9 mouse cellular contexts compared by ENCODE assay signal in genomic region chr11:106302634-106303033, GRCm38 (mm10). TPM values are rescaled to one million over a fixed set of nuclear protein-coding genes. Genes with fewer than 3 reads are reported as not detected.
DNase-seq lines count a peak whose midpoint lies in the region; TF ChIP-seq lines count a peak whose summit lies in the region.
"Had no signal": no experiment of that assay in that cellular context is flagged by ENCODE, and none has a peak within 500 bp of the region (broad histone marks: within the 10 kb centered on the region; RNA-seq: fewer than 3 reads in every experiment).

No protein-coding gene starts in this region.

- TF ChIP-seq POLR2A in ES-Bruce4 (IDR thresholded peaks at IDR 0.05; ENCODE audit: insufficient read depth, low read length) = no peak
- no peak for TF ChIP-seq POLR2A in embryonic fibroblast, embryonic 13.5 days (IDR thresholded peaks at IDR 0.05; ENCODE audit: low read depth, low read length)

- no peak overlapping the region for H3K4me3 ChIP-seq in ES-Bruce4 (ENCODE audit: low read depth, low read length)
- no peak overlapping the region for H3K4me3 ChIP-seq in embryonic fibroblast, embryonic 13.5 days (ENCODE audit: insufficient read depth, low read length)

- no peak overlapping the region for H3K27ac ChIP-seq in ES-Bruce4 (ENCODE audit: insufficient read depth, low read length)
- no peak overlapping the region for H3K27ac ChIP-seq in embryonic fibroblast, embryonic 13.5 days (ENCODE audit: insufficient read depth, low read length)

- TF ChIP-seq EP300 in ES-Bruce4 (IDR thresholded peaks at IDR 0.05; ENCODE audit: insufficient read depth, low read depth, low read length) = no peak

- no peaks in the 10 kb centered on the region for H3K36me3 ChIP-seq in ES-Bruce4 (ENCODE audit: control insufficient read depth, insufficient read depth, low read length, poor library complexity, severe bottlenecking)

- peaks cover 7% of the 10 kb centered on the region for H3K9me3 ChIP-seq in ES-Bruce4 (replicated peaks; ENCODE audit: control insufficient read depth, insufficient read depth, low read length, poor library complexity, severe bottlenecking)

- no peaks in the 10 kb centered on the region for H3K4me1 ChIP-seq in ES-Bruce4 (ENCODE audit: control insufficient read depth, insufficient read depth, low read length)
- no peaks in the 10 kb centered on the region for H3K4me1 ChIP-seq in embryonic fibroblast, embryonic 13.5 days (ENCODE audit: control insufficient read depth, insufficient read depth, low read length)

- intact Hi-C loops in left cerebral cortex, postnatal 10 days (cut with DNase I) = loop anchor here (10.0 kb wide), 1 partner anchor 322 kb away; no protein-coding TSS in a partner anchor

- H3K9ac ChIP-seq in ES-Bruce4 (ENCODE audit: low read depth, poor library complexity, severe bottlenecking) = no peak overlapping the region

- peak; percentile 85 for TF ChIP-seq CTCF in ES-Bruce4 (IDR thresholded peaks at IDR 0.05; ENCODE audit: low read depth, low read length)
- TF ChIP-seq CTCF in embryonic fibroblast, embryonic 13.5 days (IDR thresholded peaks at IDR 0.05; ENCODE audit: borderline replicate concordance, insufficient read depth, low read length) = peak; percentile 88

- peak; percentile 29 to 70 for DNase-seq in left cerebral cortex, adult 18-20 months (ENCODE audit: low spot score in 2 of 2)
- no peak for DNase-seq in left cerebral cortex, postnatal 10 days (ENCODE audit: extremely low spot score in 1 of 2, low spot score in 2 of 2)
- DNase-seq in adrenal gland, postnatal 25 days = peak; percentile 59
- DNase-seq in kidney, postnatal 4 days = peak; percentile 81 to 83
- DNase-seq in naive thymus-derived CD4-positive, alpha-beta T cell, adult 2 months (ENCODE audit: low read depth) = peak; percentile 89
- no peak for DNase-seq in layer of hippocampus, adult 9-10 months (ENCODE audit: low spot score)

- no peaks in the 10 kb centered on the region for H3K27me3 ChIP-seq in ES-Bruce4 (ENCODE audit: control insufficient read depth, insufficient read depth, low read length, poor library complexity, severe bottlenecking)

RNA-seq across cellular contexts. Expression of gene Gh, which starts 1.0 kb away (rescaled TPM):
- not detected for total RNA-seq in left cerebral cortex, adult 18-20 months (2021)
- not detected for total RNA-seq in left cerebral cortex, postnatal 10 days (2021)
- polyA plus RNA-seq in ES-Bruce4 (2011; ENCODE audit: insufficient read depth, insufficient read length, low read depth, missing spikeins) = not detected in 2 replicates
- not detected in 2 replicates for total RNA-seq in adrenal gland, postnatal 25 days (2021)
- polyA plus RNA-seq in embryonic fibroblast, embryonic 13.5 days (2011; ENCODE audit: insufficient read length, low read depth, missing spikeins) = not detected in 2 replicates
- total RNA-seq: layer of hippocampus, postnatal 25 days had no signal

RNA-seq across cellular contexts. Expression of gene Cd79b, which starts 11.9 kb away (rescaled TPM):
- total RNA-seq in left cerebral cortex, adult 18-20 months (2021) = not detected
- under 1 TPM; 0.58 to 0.79 TPM for total RNA-seq in left cerebral cortex, postnatal 10 days (2021)
- 0.75 and 1.5 TPM in 2 replicates for polyA plus RNA-seq in ES-Bruce4 (2011; ENCODE audit: insufficient read depth, insufficient read length, low read depth, missing spikeins)
- total RNA-seq in adrenal gland, postnatal 25 days (2021) = 1.0 and 1.4 TPM in 2 replicates
- not detected in 2 replicates for polyA plus RNA-seq in embryonic fibroblast, embryonic 13.5 days (2011; ENCODE audit: insufficient read length, low read depth, missing spikeins)

RNA-seq across cellular contexts. Expression of gene Tcam1, which starts 26.2 kb away (rescaled TPM):
- under 1 TPM in 1 of 2 experiments, not detected in 1; 0.12 TPM for total RNA-seq in left cerebral cortex, adult 18-20 months (2021)
- total RNA-seq in left cerebral cortex, postnatal 10 days (2021) = under 1 TPM; 0.21 to 0.22 TPM
- polyA plus RNA-seq in ES-Bruce4 (2011; ENCODE audit: insufficient read depth, insufficient read length, low read depth, missing spikeins) = 0.44 and 0.45 TPM in 2 replicates
- 0.36 TPM in 1 of 2 replicates, not detected in the other for total RNA-seq in adrenal gland, postnatal 25 days (2021)
- polyA plus RNA-seq in embryonic fibroblast, embryonic 13.5 days (2011; ENCODE audit: insufficient read length, low read depth, missing spikeins) = 0.16 and 0.18 TPM in 2 replicates

RNA-seq across cellular contexts. Expression of gene Smarcd2, which starts 29.9 kb away (rescaled TPM):
- total RNA-seq in left cerebral cortex, adult 18-20 months (2021) = 10 to 100 TPM; 16.6 to 16.9 TPM
- 10 to 100 TPM; 13.8 to 14.1 TPM for total RNA-seq in left cerebral cortex, postnatal 10 days (2021)
- polyA plus RNA-seq in ES-Bruce4 (2011; ENCODE audit: insufficient read depth, insufficient read length, low read depth, missing spikeins) = 75.6 and 78.1 TPM in 2 replicates
- total RNA-seq in adrenal gland, postnatal 25 days (2021) = 89.6 and 114 TPM in 2 replicates
- polyA plus RNA-seq in embryonic fibroblast, embryonic 13.5 days (2011; ENCODE audit: insufficient read length, low read depth, missing spikeins) = 50.4 and 64.3 TPM in 2 replicates

RNA-seq across cellular contexts. Expression of gene Psmc5, which starts 46.7 kb away (rescaled TPM):
- 100 to 1,000 TPM; 211 to 215 TPM for total RNA-seq in left cerebral cortex, adult 18-20 months (2021)
- total RNA-seq in left cerebral cortex, postnatal 10 days (2021) = 100 to 1,000 TPM; 127 to 134 TPM
- polyA plus RNA-seq in ES-Bruce4 (2011; ENCODE audit: insufficient read depth, insufficient read length, low read depth, missing spikeins) = 170 and 188 TPM in 2 replicates
- 150 and 151 TPM in 2 replicates for total RNA-seq in adrenal gland, postnatal 25 days (2021)
- polyA plus RNA-seq in embryonic fibroblast, embryonic 13.5 days (2011; ENCODE audit: insufficient read length, low read depth, missing spikeins) = 141 and 156 TPM in 2 replicates

Comparison
In these comparisons a context has a peak if more than half of its experiments do, and no peak if none do; other contexts are left out.
1. DNase-seq: peak in left cerebral cortex, adult 18-20 months (2 of 2), adrenal gland, postnatal 25 days (single experiment), kidney, postnatal 4 days (2 of 2) and naive thymus-derived CD4-positive, alpha-beta T cell, adult 2 months (single experiment); none in left cerebral cortex, postnatal 10 days (0 of 2) and layer of hippocampus, adult 9-10 months (single experiment).